Mouse (Mus musculus): ENCODE measurements around the gene Dcaf7.

DNA sequence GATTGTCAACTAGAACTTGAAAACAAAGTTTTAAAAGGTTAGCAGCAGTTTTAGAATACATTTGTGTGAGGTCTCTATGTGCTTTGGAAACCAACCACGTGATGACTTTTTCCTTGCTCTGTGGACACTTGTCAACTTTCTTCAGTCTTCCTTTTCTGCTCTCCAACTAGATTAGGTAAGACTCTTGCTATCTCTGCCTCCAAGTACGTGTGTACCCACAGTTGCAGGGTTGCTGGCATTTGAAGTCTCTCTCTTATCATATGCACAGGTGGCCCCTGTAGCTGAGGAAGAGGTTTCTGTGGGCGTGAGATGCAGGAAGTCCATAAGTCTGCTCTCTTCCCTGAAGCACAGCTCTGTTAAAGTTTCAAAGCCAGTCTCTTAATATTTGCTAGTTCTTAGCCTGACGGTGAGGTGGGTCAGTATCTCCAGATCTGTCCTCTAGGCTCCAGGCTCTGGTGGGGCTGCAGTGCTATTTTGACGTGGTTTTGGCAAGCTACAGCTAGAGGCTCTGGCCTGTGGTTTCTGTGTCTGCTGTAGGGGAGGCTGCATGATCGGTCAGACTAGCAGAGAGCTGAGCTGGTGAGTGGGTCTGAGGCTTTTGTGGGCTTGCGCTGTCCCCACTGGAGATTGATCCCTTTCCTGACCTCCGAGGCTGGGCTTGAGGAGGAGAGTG lies 20.3 kb downstream of the Dcaf7 start:
- TF ChIP-seq CTCF (IDR thresholded peaks at IDR 0.05; ENCODE audit: extremely low read depth, insufficient read depth, insufficient read length, insufficient replicate concordance) (no peak), POLR2A (IDR thresholded peaks at IDR 0.05; ENCODE audit: low read depth, low read length) (no peak)
